Mouse (Mus musculus): ENCODE results near the gene Gas1. TPM values are rescaled to one million over a fixed set of nuclear protein-coding genes. Genes with fewer than 3 reads are reported as not detected.
A peak's percentile ranks its signal among the peaks of the same experiment; 100 is the strongest.

Gene Gas1
- total RNA-seq (2021): 10 to 100 TPM; 68.7 to 70.5 TPM
- long read RNA-seq, experiment 1, transcript Gas1-202 (1 exons, 1,155 nt): major isoform, 266 of 302 reads
- long read RNA-seq, experiment 1, partial matches to known transcripts: 0 of 302 reads
- long read RNA-seq, experiment 1, other reads (novel, unspliced or antisense): 35 of 302 reads
- long read RNA-seq, experiment 2, transcript Gas1-202 (1 exons, 1,155 nt): major isoform, 188 of 213 reads
- long read RNA-seq, experiment 2, partial matches to known transcripts: 0 of 213 reads
- long read RNA-seq, experiment 2, other reads (novel, unspliced or antisense): 23 of 213 reads

GRCm38 (mm10) chr13:60177106-60177796 lies at the start of gene Gas1:
Gene Gas1 (minus strand): TSS chr13:60177365.
- peak; percentile 87 for DNase-seq

DNA sequence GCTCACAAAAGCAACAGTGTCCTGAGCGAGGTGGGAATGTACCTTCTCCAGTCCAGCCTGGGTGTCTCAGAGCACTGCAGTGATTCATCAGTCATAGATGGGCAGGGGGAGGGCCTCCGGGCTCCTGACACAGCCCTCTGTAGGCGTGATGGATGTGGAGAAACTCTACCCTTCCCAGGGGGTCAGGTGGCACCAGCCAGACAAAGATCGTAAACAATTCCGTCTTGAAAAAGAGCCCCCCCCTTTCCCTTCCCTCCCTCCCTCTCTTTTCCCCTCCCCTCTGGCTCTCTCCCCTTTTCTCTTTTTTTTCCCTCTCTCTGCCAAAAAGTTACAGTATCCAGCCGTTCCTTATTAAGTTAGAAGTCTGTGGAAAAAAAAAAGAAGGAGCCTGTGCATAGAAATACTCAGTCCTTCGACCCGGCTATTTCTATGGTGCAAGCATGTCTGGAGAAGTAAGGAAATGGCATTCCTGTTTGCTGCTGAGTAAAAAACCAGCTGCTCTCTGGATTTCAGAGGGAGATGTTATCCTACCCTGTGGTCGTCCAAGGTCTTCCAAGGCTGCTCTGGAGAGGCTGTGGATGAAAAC lies 49.2 kb upstream of the Gas1 start:
- DNase-seq: peak; percentile 22

DNA sequence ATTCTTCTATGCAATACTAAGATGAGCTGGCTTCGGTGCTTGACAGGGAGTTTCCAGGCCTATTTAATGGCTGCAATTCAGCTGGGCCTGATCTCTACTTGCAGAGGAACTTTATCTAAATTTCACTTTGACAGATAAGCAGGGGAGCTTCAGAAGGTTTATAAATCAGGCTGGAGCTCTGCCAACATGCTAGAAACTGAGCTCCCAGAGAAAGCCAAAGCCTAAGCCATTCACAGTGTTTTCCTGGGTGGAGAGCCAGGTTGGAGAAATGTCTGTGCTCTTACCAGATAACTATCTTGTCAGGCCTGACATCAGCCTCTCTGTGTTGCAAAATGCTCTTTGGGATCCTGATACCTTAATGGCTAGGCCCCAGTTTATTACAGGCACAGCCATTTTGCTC lies 48.6 kb upstream of the Gas1 start:
- no peak for DNase-seq

DNA sequence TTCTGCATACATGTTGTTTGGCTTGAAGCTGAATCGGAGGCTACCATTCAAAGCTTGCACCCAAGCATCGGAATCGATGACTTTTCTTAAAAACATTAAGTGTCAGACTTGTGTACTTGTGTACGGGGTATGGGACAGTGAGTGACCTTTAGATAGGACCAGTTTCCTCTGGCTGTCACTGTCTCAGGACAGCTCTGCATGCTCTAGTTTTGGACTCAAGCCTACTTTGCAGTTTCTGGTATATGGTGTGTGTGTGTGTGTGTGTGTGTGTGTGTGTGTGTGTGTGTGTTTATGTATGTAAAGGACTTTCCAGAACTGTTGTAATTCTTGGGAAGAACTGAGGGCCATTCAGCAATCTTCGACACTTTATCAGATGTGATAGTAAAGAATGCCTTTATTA lies 48.1 kb upstream of the Gas1 start:
- no peak for DNase-seq

DNA sequence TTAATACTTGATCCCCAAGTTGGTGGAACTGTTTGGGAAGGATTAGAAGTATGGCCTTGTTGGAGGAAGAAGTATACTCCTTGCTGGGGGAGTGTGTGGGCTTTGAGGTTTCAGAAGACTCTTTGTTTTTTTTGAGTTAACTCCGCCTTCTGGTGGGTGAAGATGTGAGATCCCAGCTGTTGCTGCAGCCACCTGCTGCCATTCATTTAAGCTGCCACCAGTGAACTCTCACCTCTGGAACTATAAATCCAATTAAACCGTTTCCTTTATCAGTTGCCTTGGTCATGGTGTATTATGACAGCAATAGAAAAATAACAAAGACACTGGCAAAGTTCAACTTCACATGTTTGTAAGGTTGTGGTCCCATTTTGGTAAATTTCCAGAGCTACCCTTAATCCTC lies 46.6 kb upstream of the Gas1 start:
- no peak for DNase-seq

GRCm38 (mm10) chr13:60222336-60222735 lies 45.2 kb upstream of the Gas1 start:
- no peak for DNase-seq

DNA sequence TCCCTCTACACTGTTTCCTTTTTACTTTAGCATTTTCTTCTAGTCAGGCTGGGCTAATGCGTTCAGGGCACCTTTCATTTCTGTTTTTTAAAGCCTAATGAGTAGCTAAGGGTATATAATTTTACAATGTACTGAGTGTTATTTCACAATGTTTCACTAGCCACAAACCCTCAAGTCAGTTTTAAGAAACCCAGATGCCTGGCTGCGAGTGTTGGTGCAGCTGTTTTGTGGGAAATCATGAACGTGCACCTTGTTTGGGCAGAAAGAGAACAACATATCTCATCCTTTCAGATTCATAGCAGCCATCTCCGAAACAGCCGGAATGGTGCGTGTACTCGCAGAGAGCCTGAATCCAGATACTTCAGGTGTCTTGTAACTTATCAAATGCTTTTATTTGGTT lies 36.7 kb upstream of the Gas1 start:
- no peak for DNase-seq

DNA sequence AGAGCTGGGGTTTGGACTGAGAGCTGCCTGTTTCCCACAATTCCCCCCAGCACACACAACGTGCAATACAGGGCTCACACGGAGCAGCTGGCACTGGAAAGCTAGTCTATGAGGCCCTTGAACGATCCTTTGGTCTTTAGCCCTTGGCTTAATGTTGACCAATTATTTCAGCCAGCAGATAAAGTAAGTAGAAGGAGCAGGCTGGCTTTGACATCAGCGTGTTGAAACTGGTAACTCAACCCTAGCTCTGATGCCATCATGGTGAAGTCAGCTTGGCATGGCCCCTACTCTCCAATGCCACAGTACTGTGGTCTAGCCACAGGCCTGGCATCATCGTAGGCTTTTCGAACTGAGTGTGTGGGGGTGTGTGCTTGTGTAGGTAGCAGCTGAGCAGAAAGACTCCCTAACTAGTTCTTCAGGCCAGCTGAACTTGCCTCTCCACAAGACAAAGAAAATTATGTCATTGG lies 30.0 kb upstream of the Gas1 start:
- DNase-seq: no peak

GRCm38 (mm10) chr13:60204746-60205145 lies 27.6 kb upstream of the Gas1 start:
- DNase-seq: no peak

DNA sequence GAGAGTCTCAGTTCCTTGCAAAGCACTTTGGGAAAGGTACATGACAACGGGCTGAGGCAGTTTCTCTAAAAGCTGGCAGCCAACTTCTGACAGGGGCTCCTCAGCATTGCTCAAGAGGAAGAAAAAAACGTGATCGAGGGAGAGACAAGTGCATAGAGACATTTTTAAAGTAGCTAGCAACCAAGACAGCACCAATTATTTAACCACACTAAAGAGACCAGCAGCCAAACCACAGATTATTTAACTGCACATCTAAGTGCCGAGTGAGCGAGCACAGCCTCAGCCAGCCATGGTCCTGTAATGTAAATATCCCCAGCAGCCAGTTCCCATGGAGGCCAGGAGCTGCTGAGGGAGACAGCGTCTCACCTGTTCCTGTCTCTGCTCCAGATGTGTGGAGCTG lies 16.1 kb upstream of the Gas1 start:
- DNase-seq: no peak

GRCm38 (mm10) chr13:60189923-60190322 lies 12.8 kb upstream of the Gas1 start:
- no peak for DNase-seq

GRCm38 (mm10) chr13:60188952-60189351 lies 11.8 kb upstream of the Gas1 start:
- DNase-seq: no peak

DNA sequence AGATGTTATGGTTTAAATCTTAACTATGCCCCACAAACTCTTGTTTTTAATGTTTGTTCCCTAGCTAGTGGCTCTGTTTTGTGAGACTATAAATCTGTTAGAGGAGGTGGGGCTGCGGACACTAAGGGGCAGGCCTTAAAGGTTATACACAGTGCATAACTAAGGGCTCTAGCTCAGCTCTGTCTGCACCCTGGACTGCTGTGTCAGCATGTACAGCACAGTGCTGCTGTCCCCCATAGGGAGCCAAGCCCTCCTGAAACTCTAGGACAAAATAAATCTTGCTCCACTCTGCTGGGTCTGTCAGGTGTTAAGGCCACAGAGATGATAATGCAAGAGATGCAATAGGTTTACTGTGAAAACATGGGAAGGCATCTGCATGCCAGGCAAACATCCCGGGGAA lies 10.1 kb upstream of the Gas1 start:
- DNase-seq: no peak

DNA sequence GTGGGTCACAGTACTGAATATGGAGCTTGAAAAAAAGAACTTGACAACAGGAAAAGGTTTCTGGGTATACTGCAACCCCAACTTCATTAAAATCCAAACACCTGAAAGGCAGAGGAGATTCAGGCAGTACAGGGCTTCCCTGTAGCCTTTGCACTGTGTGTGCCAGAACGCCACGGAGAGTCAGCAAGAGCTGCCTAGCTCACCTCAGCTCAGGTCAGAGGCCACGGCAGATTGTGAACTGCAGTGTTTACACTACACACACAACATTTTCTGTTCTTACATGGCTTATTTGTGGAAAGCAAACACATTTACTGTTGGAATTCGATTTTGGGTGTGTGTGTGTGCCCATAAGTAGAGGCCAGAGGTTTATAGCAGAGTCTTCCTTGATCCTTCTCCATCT lies 5.2 kb upstream of the Gas1 start:
- DNase-seq: no peak

- DNase-seq: no peak
Observed at GRCm38 (mm10) chr13:60179641-60180040, 2.5 kb upstream of the Gas1 start.

DNA sequence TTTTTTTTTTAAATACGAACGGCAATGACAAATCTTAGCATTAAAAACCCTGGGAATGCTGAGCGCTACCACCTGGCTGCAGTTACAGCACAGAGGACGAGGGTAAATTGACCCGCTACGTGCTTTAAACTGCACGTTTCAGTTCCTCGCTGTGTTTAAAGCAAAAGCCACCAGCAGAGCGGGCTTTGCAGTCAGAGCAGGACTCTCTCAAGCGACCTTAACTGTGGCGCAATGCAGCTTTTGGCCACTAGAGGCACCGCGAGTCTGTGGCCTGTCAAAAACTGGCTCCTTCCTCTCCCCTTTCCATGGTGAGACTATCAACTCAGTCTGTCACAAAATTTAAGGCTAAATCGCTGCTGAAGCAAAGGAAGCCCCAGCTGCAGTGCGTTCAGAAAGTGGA lies 1.3 kb upstream of the Gas1 start:
- peak; percentile 95 for DNase-seq

- DNase-seq: peak; percentile 24
Observed at GRCm38 (mm10) chr13:60177797-60178110, 589 bp upstream of the Gas1 start.

DNA sequence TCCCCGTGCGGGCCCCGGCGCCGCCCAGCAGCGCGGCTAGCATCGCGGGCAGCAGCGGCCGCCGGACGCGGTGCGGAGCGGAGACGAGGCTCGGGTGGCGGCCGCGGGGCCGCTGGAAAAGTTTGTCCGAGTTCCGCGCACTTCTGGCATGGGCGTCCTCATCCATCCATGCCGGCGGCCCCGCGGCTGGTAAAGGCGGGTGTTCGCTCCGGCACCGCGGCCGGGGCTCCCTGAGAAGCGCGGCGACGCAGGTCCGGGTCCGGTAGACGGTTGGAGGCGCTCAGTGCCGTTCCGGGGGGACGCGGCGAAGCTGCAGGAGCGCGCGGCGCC lies 424 bp downstream of the Gas1 start:
- DNase-seq: no peak

DNA sequence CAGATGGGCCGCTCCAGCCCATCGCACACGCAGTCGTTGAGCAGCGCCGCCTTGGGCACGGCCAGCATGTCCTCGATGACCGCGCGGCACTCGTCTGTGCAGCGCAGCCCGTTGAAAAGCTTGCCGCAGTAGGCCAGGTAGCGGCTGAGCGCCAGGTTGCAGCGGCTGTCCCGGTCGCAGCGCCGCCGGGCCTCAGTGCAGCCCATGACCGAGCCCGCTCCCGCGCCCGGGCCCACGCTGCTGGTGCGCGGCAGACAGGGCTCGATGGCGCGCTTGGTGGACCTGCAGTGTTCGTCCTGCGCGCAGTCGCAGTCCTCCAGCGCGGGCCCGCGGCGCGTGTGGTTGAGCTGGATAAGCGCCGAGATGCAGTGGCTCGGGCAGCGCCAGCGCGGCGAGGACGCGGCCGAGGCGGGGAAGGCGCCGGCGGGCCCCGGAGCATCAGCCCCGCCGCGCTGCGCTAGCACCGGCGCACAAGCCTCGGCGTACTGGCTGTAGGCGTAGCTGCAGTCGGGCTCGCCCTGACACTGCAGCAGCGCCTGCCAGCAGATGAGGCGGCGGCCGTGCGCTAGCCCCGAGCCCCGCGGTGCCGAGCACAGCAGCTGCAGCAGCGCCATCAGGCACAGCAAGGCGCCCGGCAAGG lies 909 bp downstream of the Gas1 start:
- peak; percentile 70 for DNase-seq

DNA sequence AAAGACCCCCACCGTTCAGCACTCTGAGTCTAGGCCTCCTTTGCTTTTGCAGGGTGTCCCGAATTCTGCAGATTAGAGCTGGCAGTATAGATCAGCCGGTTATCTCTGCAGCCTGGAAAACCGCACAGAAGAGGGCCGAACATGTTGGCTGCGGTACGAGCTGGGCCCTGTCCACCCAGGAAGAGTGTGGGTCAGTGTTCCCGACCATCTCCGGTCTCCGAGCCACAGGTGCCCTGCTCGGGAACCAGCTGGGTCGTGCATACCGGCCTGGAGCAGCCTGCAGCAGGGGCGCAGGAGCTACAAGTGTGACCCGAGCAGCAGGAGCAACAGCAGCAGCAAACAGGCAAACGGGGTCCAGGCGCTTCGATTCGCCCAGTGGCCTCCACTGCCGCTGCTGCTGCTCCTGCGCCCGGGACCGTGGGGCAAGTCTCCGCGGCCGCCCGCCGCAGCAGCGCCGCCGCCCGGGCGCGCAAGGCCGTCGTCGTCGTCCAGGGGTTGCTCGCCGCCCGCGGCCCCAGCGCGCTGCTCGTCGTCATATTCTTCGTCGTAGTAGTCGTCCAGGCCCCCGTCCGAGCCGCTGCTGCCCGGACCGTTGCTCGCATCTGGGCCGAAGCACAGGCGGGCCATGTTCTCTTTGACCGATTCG lies 1.6 kb downstream of the Gas1 start:
- DNase-seq: peak; percentile 60

- no peak for DNase-seq
Observed at GRCm38 (mm10) chr13:60174953-60175352, 2.2 kb downstream of the Gas1 start.

GRCm38 (mm10) chr13:60173591-60174524 lies 3.3 kb downstream of the Gas1 start:
- DNase-seq: no peak

Measured in gastrocnemius, postnatal 10 days (tissue).